Mouse (Mus musculus) erythroid progenitor cell, adult 5-6 weeks (primary cell): Measurements from ENCODE around the gene Psmd7. TPM values are rescaled to one million over a fixed set of nuclear protein-coding genes. Genes with fewer than 3 reads are reported as not detected.
A peak's percentile ranks its signal among the peaks of the same experiment; 100 is the strongest.

ENCODE experiments used
- ATAC-seq: replicated peaks from 2 replicates; pipeline ENCODE4 v1.8.0; 2016; ENCODE audit warnings: moderate number of reproducible peaks, mild to moderate bottlenecking, moderate TSS enrichment, inconsistent platforms; ENCODE audit not compliant: poor library complexity, low FRiP score, severe bottlenecking
- total RNA-seq, 2 experiments: library from RNA; stranded (forward) in 1 of 2; stranded (reverse) in 1 of 2; fragments of 150-400 nt in 1 of 2; fragments of 186-747, 209-891 nt in 1 of 2; gene quantifications; 2 replicates each; pipeline versions ENCODE4 v1.2.3 to v1.2.4; 2015 to 2017; ENCODE audit warnings: low replicate concordance in 2 of 2

Gene Psmd7
- total RNA-seq, 2 experiments from 2014 or later: 36.8 to 82.2 TPM

GRCm38 (mm10) chr8:107580879-107581278, 7.4 kb downstream of the Psmd7 start:
- no peak for ATAC-seq

GRCm38 (mm10) chr8:107578541-107578940, 9.7 kb downstream of the Psmd7 start:
- ATAC-seq: no peak

GRCm38 (mm10) chr8:107578132-107578531, 10.1 kb downstream of the Psmd7 start:
- no peak for ATAC-seq

GRCm38 (mm10) chr8:107577640-107578039, 10.6 kb downstream of the Psmd7 start:
- ATAC-seq: peak; percentile 85

- ATAC-seq: peak; percentile 72
Measured at GRCm38 (mm10) chr8:107576702-107577101, 11.6 kb downstream of the Psmd7 start.

GRCm38 (mm10) chr8:107574771-107575170, 13.5 kb downstream of the Psmd7 start:
- ATAC-seq: no peak

- ATAC-seq: peak; percentile 74
Measured at GRCm38 (mm10) chr8:107572497-107572896, 15.8 kb downstream of the Psmd7 start.

- ATAC-seq: no peak
Measured at GRCm38 (mm10) chr8:107571486-107572135, 16.7 kb downstream of the Psmd7 start.

GRCm38 (mm10) chr8:107571046-107571445, 17.2 kb downstream of the Psmd7 start:
- ATAC-seq: no peak

GRCm38 (mm10) chr8:107562164-107562563, 26.1 kb downstream of the Psmd7 start:
- ATAC-seq: no peak

- no peak for ATAC-seq
Measured at GRCm38 (mm10) chr8:107560820-107561536, 27.3 kb downstream of the Psmd7 start.

- ATAC-seq: no peak
Measured at GRCm38 (mm10) chr8:107556511-107556936, 31.7 kb downstream of the Psmd7 start.

GRCm38 (mm10) chr8:107555231-107555630, 33.0 kb downstream of the Psmd7 start:
- ATAC-seq: no peak

- no peak for ATAC-seq
Measured at GRCm38 (mm10) chr8:107552234-107552633, 36.0 kb downstream of the Psmd7 start.

GRCm38 (mm10) chr8:107546817-107547216, 41.4 kb downstream of the Psmd7 start:
- ATAC-seq: no peak

- ATAC-seq: no peak
Measured at GRCm38 (mm10) chr8:107546154-107546553, 42.1 kb downstream of the Psmd7 start.

- no peak for ATAC-seq
Measured at GRCm38 (mm10) chr8:107545621-107546152, 42.6 kb downstream of the Psmd7 start.

- no peak for ATAC-seq
Measured at GRCm38 (mm10) chr8:107544651-107545174, 43.6 kb downstream of the Psmd7 start.

- ATAC-seq: no peak
Measured at GRCm38 (mm10) chr8:107544211-107544610, 44.1 kb downstream of the Psmd7 start.

GRCm38 (mm10) chr8:107543714-107544113, 44.5 kb downstream of the Psmd7 start:
- ATAC-seq: no peak

- no peak for ATAC-seq
Measured at GRCm38 (mm10) chr8:107542151-107542550, 46.1 kb downstream of the Psmd7 start.
